Mouse (Mus musculus) stomach, embryonic 16.5 days (tissue): ENCODE data around the gene D5Ertd577e. TPM values are rescaled to one million over a fixed set of nuclear protein-coding genes. Genes with fewer than 3 reads are reported as not detected.
"Not testable (repeated sequence)": the region's sequence is repeated elsewhere in the genome, so short reads cannot be mapped to it uniquely, and the experiment has no call there.

Experiments
- ATAC-seq: fragments of 200-750 bp; cut with Nextera tagmentation; 2 replicates; pipeline ENCODE4 v1.8.0; 2017; ENCODE audit warnings: moderate number of reproducible peaks, moderate TSS enrichment; ENCODE audit not compliant: insufficient read depth, low FRiP score
- H3K27ac ChIP-seq: fragments of 300-500 bp; sonication (generic); 2 replicates; pipeline ENCODE4 v1.5.1; 2014; ENCODE audit warnings: low read length
- H3K27me3 ChIP-seq: fragments of 300-500 bp; sonication (generic); 2 replicates; pipeline ENCODE4 v1.6.1; 2014; ENCODE audit warnings: low read length, control low read depth, mixed read lengths; ENCODE audit not compliant: control insufficient read depth, insufficient read depth
- H3K36me3 ChIP-seq: fragments of 300-500 bp; sonication (generic); 2 replicates; pipeline ENCODE4 v1.6.1; 2014; ENCODE audit warnings: low read length; ENCODE audit not compliant: control insufficient read depth, insufficient read depth
- H3K4me1 ChIP-seq: fragments of 300-500 bp; sonication (generic); 2 replicates; pipeline ENCODE4 v1.6.1; 2014; ENCODE audit warnings: low read length, control low read depth, mixed read lengths; ENCODE audit not compliant: control insufficient read depth, insufficient read depth
- H3K4me2 ChIP-seq: fragments of 300-500 bp; sonication (generic); 2 replicates; pipeline ENCODE4 v1.6.1; 2014; ENCODE audit warnings: low read depth, low read length, mixed read lengths
- H3K4me3 ChIP-seq: fragments of 300-500 bp; sonication (generic); replicated peaks from 2 replicates; pipeline ENCODE4 v1.5.1; 2014; ENCODE audit warnings: mild to moderate bottlenecking, low read length
- H3K9ac ChIP-seq: fragments of 300-500 bp; sonication (generic); 2 replicates; pipeline ENCODE4 v1.6.1; 2014; ENCODE audit warnings: low read length
- H3K9me3 ChIP-seq: fragments of 300-500 bp; sonication (generic); replicated peaks from 2 replicates; pipeline ENCODE4 v1.6.1; 2016; ENCODE audit warnings: low read length, control low read depth; ENCODE audit not compliant: control insufficient read depth
- WGBS: fragments of 180-500 bp; shearing (Covaris S2); extraction: QIAGEN DNeasy Blood & Tissue Kit; methylation state at CpG from one replicate; pipeline ENCODE4 v1.1.7; 2014; 5-methylcytosine and 5-hydroxymethylcytosine counted together
- polyA plus RNA-seq: library from polyadenylated mRNA; unstranded; fragments of >200 nt; fragmentation: Nextera tagmentation; extraction: Ambion mirVana; gene quantifications from 2 replicates; pipeline ENCODE4 v1.2.1, GENCODE M21; 2015

The D5Ertd577e gene
- polyA plus RNA-seq: not detected in 2 replicates

GRCm38 (mm10) chr5:95456506-95456905, at the start of gene D5Ertd577e:
Gene D5Ertd577e, plus strand, starts transcription at chr5:95456806.
- WGBS: 23% methylated on average over 1 of the region's 1 CpGs
- H3K4me1 ChIP-seq, H3K9me3 ChIP-seq, H3K9ac ChIP-seq, ATAC-seq, H3K27ac ChIP-seq, H3K4me2 ChIP-seq, H3K27me3 ChIP-seq, H3K36me3 ChIP-seq, H3K4me3 ChIP-seq: not testable (repeated sequence)

DNA sequence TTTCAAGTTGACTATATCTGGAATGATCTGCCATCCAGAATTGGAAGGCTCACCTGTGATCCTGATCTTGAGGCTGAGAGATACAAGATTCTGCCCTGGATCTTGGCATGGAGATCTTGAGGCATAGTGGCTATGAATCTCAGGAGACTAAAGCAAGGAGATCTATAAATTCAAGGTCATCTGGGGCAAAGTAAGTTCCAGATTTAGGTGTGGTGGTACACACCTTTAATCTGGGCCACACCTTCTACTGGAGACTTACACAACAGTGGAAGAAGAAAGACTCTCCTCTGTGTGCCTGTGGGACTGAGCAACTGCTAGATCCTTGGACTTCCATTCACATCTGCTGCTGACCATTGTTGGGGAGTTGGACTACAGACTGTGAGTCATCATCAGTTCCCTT, 53.9 kb downstream of the D5Ertd577e start, which contains the start of gene Gm3286:
Gene Gm3286, plus strand, starts transcription at position 301 of the 400 bp plus-strand sequence.
- ATAC-seq, H3K4me2 ChIP-seq, H3K27ac ChIP-seq, H3K4me1 ChIP-seq, H3K4me3 ChIP-seq, H3K27me3 ChIP-seq, H3K9me3 ChIP-seq, H3K36me3 ChIP-seq, H3K9ac ChIP-seq: not testable (repeated sequence)

Other genes starting within 250 kb of the D5Ertd577e start
- not detected in 2 replicates for gene Gm10424, start 184.0 kb upstream of the D5Ertd577e start, polyA plus RNA-seq
- gene Gm3259, start 150.9 kb upstream of the D5Ertd577e start, polyA plus RNA-seq: not detected in 2 replicates
- gene Gm3286, start 54.0 kb downstream of the D5Ertd577e start, polyA plus RNA-seq: not detected in 2 replicates
- gene Gm7971, start 138.1 kb downstream of the D5Ertd577e start, polyA plus RNA-seq: not detected in 2 replicates